Mouse (Mus musculus) hindbrain, embryonic 11.5 days (tissue): ENCODE data around the gene Sostdc1. TPM values are rescaled to one million over a fixed set of nuclear protein-coding genes. Genes with fewer than 3 reads are reported as not detected.

Experiments
- ATAC-seq: fragments of 200-750 bp; cut with Nextera tagmentation; 2 replicates; pipeline ENCODE4 v1.8.0; 2017; ENCODE audit warnings: mild to moderate bottlenecking, moderate TSS enrichment, moderate library complexity; ENCODE audit not compliant: low FRiP score
- DNase-seq: peaks from one replicate; pipeline ENCODE4 v3.0.0-alpha.2; 2015; ENCODE audit warnings: low spot score
- H3K27ac ChIP-seq: fragments of 300-500 bp; sonication (generic); 2 replicates; pipeline ENCODE4 v1.5.1; 2014; ENCODE audit warnings: mild to moderate bottlenecking, low read depth, low read length
- H3K27me3 ChIP-seq: fragments of 300-500 bp; sonication (generic); 2 replicates; pipeline ENCODE4 v1.6.1; 2014; ENCODE audit warnings: mild to moderate bottlenecking, low read length, moderate library complexity, mixed read lengths; ENCODE audit not compliant: control insufficient read depth, insufficient read depth
- H3K36me3 ChIP-seq: fragments of 300-500 bp; sonication (generic); 2 replicates; pipeline ENCODE4 v1.6.1; 2014; ENCODE audit warnings: mild to moderate bottlenecking, low read length, moderate library complexity, mixed read lengths; ENCODE audit not compliant: control insufficient read depth, insufficient read depth
- H3K4me1 ChIP-seq: fragments of 300-500 bp; sonication (generic); replicated peaks from 2 replicates; pipeline ENCODE4 v1.6.1; 2014; ENCODE audit warnings: low read length, mixed read lengths; ENCODE audit not compliant: control insufficient read depth, insufficient read depth
- H3K4me2 ChIP-seq: fragments of 300-500 bp; sonication (generic); replicated peaks from 2 replicates; pipeline ENCODE4 v1.6.1; 2014; ENCODE audit warnings: mild to moderate bottlenecking, low read depth, low read length
- H3K4me3 ChIP-seq: fragments of 300-500 bp; sonication (generic); 2 replicates; pipeline ENCODE4 v1.5.1; 2014; ENCODE audit warnings: low read depth, low read length
- H3K9ac ChIP-seq: fragments of 300-500 bp; sonication (generic); 2 replicates; pipeline ENCODE4 v1.6.1; 2014; ENCODE audit warnings: low read depth, low read length
- H3K9me3 ChIP-seq: fragments of 300-500 bp; sonication (generic); 2 replicates; pipeline ENCODE4 v1.6.1; 2016; ENCODE audit warnings: low read length; ENCODE audit not compliant: control insufficient read depth
- WGBS: fragments of 180-500 bp; shearing (Covaris S2); extraction: QIAGEN DNeasy Blood & Tissue Kit; methylation state at CpG from one replicate; pipeline ENCODE4 v1.1.7; 2014; 5-methylcytosine and 5-hydroxymethylcytosine counted together
- polyA plus RNA-seq: library from polyadenylated mRNA; unstranded; fragments of >200 nt; fragmentation: Nextera tagmentation; extraction: Ambion mirVana; gene quantifications from 2 replicates; pipeline ENCODE4 v1.2.1, GENCODE M21; 2014

The Sostdc1 gene
- polyA plus RNA-seq, 1 experiment from 2014 or later = 27.2 TPM

DNA sequence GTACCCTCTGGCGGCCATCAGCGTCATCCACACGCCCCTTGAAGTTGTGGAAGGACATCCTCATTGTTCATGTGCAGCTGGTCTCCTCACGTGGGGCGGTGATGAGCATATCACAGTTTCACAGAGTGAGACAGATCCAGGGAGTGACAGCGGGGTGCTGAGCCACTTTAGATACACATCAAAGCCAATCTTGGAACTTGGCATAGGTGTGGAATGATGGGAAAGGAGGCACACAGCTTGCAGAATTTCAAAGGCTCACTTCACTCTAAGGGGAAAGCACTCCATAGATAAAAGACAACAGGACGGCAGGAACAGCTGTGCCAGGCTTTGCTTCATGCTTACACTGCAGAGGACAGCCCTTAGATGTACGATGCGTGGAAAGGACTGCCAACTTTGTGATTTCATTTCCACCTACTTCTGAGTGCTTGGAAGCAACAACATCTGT lies 19.9 kb downstream of the Sostdc1 start:
- H3K4me3 ChIP-seq = no peak overlapping the region
- no peak overlapping the region for H3K4me2 ChIP-seq
- H3K4me1 ChIP-seq = no peaks in the 10 kb centered on the region
- H3K9me3 ChIP-seq = no peaks in the 10 kb centered on the region
- DNase-seq = no peak
- ATAC-seq = no peak
- no peak overlapping the region for H3K9ac ChIP-seq
- no peaks in the 10 kb centered on the region for H3K36me3 ChIP-seq
- H3K27me3 ChIP-seq = no peaks in the 10 kb centered on the region
- 81% methylated on average over 9 of the region's 9 CpGs for WGBS
- no peak overlapping the region for H3K27ac ChIP-seq

DNA sequence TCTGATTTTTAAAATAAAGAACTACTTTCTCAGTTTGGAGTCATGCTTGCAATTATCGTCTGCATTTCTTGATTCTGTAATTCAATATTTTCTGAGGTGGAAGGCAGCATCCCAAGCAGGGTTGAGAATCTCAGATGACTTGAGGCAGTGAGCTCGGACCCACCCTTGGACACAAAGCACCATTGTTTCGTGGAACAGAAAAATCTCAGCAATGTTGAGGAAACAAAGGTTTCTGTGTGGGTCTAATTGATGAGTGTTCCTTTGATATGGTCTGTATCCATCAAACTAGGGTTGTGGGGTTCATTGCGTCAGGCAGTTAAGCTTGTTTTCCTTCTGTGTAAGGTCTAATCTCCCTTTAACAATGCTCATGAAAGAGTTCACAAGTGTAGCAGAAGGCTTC lies 30.2 kb downstream of the Sostdc1 start:
- ATAC-seq (no peak), DNase-seq (peak; percentile 3)
- no peaks in the 10 kb centered on the region for H3K4me1 ChIP-seq
- H3K4me2 ChIP-seq = no peak overlapping the region
- no peak overlapping the region for H3K27ac ChIP-seq
- WGBS = 58% methylated on average over 4 of the region's 4 CpGs
- no peaks in the 10 kb centered on the region for H3K36me3 ChIP-seq
- H3K9me3 ChIP-seq = no peaks in the 10 kb centered on the region
- no peak overlapping the region for H3K4me3 ChIP-seq
- no peaks in the 10 kb centered on the region for H3K27me3 ChIP-seq
- H3K9ac ChIP-seq = no peak overlapping the region

DNA sequence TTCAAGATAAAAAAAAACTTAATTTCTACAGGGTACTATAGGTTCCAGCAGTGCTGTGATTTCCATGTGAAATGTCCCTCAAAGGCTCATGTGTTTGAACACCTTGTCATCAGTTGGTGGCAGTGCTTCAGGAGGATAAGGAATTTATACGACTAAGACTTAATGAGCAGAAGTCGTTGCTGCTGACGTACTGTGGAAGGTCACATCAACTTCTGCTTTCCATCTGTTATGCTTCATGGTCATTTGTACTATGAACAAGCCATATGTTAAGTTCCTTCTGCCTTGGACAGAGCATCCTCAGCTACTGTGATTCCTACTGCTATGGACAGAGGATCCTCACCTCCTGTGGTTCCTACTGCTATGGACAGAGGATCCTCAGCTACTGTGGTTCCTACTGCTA lies 46.1 kb downstream of the Sostdc1 start:
- 91% methylated on average over 3 of the region's 3 CpGs for WGBS
- H3K27me3 ChIP-seq = no peaks in the 10 kb centered on the region
- no peaks in the 10 kb centered on the region for H3K9me3 ChIP-seq
- H3K36me3 ChIP-seq = no peaks in the 10 kb centered on the region
- H3K4me1 ChIP-seq = no peaks in the 10 kb centered on the region
- no peak overlapping the region for H3K27ac ChIP-seq
- no peak overlapping the region for H3K9ac ChIP-seq
- no peak overlapping the region for H3K4me2 ChIP-seq
- DNase-seq (no peak), ATAC-seq (no peak)
- no peak overlapping the region for H3K4me3 ChIP-seq

DNA sequence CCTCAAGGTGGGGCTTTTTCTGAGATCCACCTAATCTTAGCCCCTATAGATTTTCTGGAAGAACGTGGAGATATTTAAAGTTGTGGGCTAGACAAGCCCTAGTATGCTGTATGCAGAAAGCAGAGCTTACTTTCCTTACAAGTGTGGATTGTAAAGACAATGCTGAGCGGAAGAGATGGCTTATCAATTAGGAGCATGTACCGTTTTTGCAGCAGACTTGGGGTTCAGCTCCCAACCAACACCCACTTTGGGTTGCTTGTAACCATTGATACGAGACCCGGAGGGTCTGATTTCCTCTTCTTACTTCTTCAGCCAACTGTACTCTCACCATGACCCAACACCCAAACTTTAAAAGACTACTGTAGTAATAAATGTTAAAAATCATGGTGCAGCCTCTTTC lies 46.8 kb downstream of the Sostdc1 start:
- H3K9me3 ChIP-seq = no peaks in the 10 kb centered on the region
- no peak overlapping the region for H3K27ac ChIP-seq
- no peaks in the 10 kb centered on the region for H3K36me3 ChIP-seq
- ATAC-seq (no peak), DNase-seq (no peak)
- no peaks in the 10 kb centered on the region for H3K4me1 ChIP-seq
- no peak overlapping the region for H3K9ac ChIP-seq
- WGBS = 92% methylated on average over 5 of the region's 5 CpGs
- no peak overlapping the region for H3K4me2 ChIP-seq
- no peak overlapping the region for H3K4me3 ChIP-seq
- no peaks in the 10 kb centered on the region for H3K27me3 ChIP-seq

DNA sequence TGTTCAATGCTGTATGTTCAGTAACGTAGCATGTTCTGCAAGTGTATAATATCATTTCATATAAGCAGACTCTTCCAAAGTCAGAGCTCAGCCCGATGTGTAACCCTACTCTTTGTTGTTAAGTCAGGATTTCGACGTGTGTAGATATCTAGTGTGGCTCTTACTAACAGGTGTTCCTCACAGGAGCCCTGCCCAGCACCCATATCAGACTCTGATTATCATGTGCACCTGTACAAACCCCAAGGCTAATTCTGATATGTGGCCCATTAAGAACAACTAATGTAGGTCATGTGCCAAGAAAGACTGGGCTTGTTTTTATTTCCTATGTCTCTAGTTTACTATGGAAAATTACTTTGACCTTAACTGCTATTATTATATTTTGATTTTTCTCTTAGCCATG lies 50.1 kb downstream of the Sostdc1 start:
- Histone ChIP-seq H3K4me2 (no peak overlapping the region), H3K9ac (no peak overlapping the region)
- 90% methylated on average over 4 of the region's 4 CpGs for WGBS

More for the DNA sequence above, 50.1 kb downstream of the Sostdc1 start:
- no peak overlapping the region for H3K27ac ChIP-seq
- H3K27me3 ChIP-seq = no peaks in the 10 kb centered on the region
- H3K4me3 ChIP-seq = no peak overlapping the region
- no peak for DNase-seq
- no peaks in the 10 kb centered on the region for H3K9me3 ChIP-seq
- H3K36me3 ChIP-seq = no peaks in the 10 kb centered on the region
- ATAC-seq = no peak
- H3K4me1 ChIP-seq = no peaks in the 10 kb centered on the region

Other genes with a start within 250 kb of the Sostdc1 start
- gene Ankmy2, start 157.0 kb upstream of the Sostdc1 start, polyA plus RNA-seq = 32.0 and 34.0 TPM in 2 replicates
- 325 and 331 TPM in 2 replicates for gene Bzw2, start 156.1 kb upstream of the Sostdc1 start, polyA plus RNA-seq
- gene Lrrc72, start 60.7 kb upstream of the Sostdc1 start, polyA plus RNA-seq = not detected in 2 replicates
- gene Ispd, start 67.3 kb downstream of the Sostdc1 start, polyA plus RNA-seq = 12.1 and 12.9 TPM in 2 replicates
- 0.81 and 1.8 TPM in 2 replicates for gene D630036H23Rik, start 68.0 kb downstream of the Sostdc1 start, polyA plus RNA-seq